Mouse (Mus musculus) hindbrain, embryonic 12.5 days (tissue): ENCODE data around the gene Ttc23. TPM values are rescaled to one million over a fixed set of nuclear protein-coding genes. Genes with fewer than 3 reads are reported as not detected.

ENCODE experiments used
- ATAC-seq: fragments of 200-750 bp; cut with Nextera tagmentation; 2 replicates; pipeline ENCODE4 v1.8.0; 2017; ENCODE audit warnings: moderate TSS enrichment; ENCODE audit not compliant: low FRiP score
- H3K27ac ChIP-seq: fragments of 300-500 bp; sonication (generic); 2 replicates; pipeline ENCODE4 v1.5.1; 2016; ENCODE audit warnings: mild to moderate bottlenecking
- H3K27me3 ChIP-seq: fragments of 300-500 bp; sonication (generic); 2 replicates; pipeline ENCODE4 v1.6.1; 2016; ENCODE audit warnings: mild to moderate bottlenecking
- H3K36me3 ChIP-seq: fragments of 300-500 bp; sonication (generic); 2 replicates; pipeline ENCODE4 v1.6.1; 2016; ENCODE audit warnings: mild to moderate bottlenecking
- H3K4me1 ChIP-seq: fragments of 300-500 bp; sonication (generic); 2 replicates; pipeline ENCODE4 v1.6.1; 2016
- H3K4me2 ChIP-seq: fragments of 300-500 bp; sonication (generic); replicated peaks from 2 replicates; pipeline ENCODE4 v1.6.1; 2016; ENCODE audit warnings: mild to moderate bottlenecking
- H3K4me3 ChIP-seq: fragments of 300-500 bp; sonication (generic); 2 replicates; pipeline ENCODE4 v1.5.1; 2016; ENCODE audit warnings: mild to moderate bottlenecking
- H3K9ac ChIP-seq: fragments of 300-500 bp; sonication (generic); 2 replicates; pipeline ENCODE4 v1.6.1; 2016; ENCODE audit warnings: mild to moderate bottlenecking, moderate library complexity
- H3K9me3 ChIP-seq: fragments of 300-500 bp; sonication (generic); replicated peaks from 2 replicates; pipeline ENCODE4 v1.6.1; 2016; ENCODE audit warnings: mild to moderate bottlenecking
- WGBS: fragments of 180-500 bp; shearing (Covaris S2); methylation state at CpG from one replicate; pipeline ENCODE4 v1.1.7; 2016; 5-methylcytosine and 5-hydroxymethylcytosine counted together
- polyA plus RNA-seq: library from polyadenylated mRNA; unstranded; fragments of >200 nt; fragmentation: Nextera tagmentation; extraction: Ambion mirVana; gene quantifications from 2 replicates; pipeline ENCODE4 v1.2.1, GENCODE M21; 2016

Ttc23 gene
- polyA plus RNA-seq, 1 experiment from 2014 or later = 31.6 TPM

- H3K4me1 ChIP-seq = peaks cover 28% of the 10 kb centered on the region
- peak overlapping the region; percentile 92 for H3K27ac ChIP-seq
- ATAC-seq = no peak
Measured at GRCm38 (mm10) chr7:67646131-67646530, 1.1 kb upstream of the Ttc23 start.

GRCm38 (mm10) chr7:67648376-67648775 lies 1.2 kb downstream of the Ttc23 start:
- no peak overlapping the region for H3K9ac ChIP-seq
- 75% methylated on average over 4 of the region's 4 CpGs for WGBS
- no peaks in the 10 kb centered on the region for H3K27me3 ChIP-seq
- no peak for ATAC-seq
- peaks cover 28% of the 10 kb centered on the region for H3K4me1 ChIP-seq
- H3K4me2 ChIP-seq = peak overlapping the region; percentile 49
- peak overlapping the region; percentile 39; the same call in 1 of the 2 replicates for H3K4me3 ChIP-seq
- H3K27ac ChIP-seq = no peak overlapping the region
- H3K36me3 ChIP-seq = no peaks in the 10 kb centered on the region
- H3K9me3 ChIP-seq = no peaks in the 10 kb centered on the region

More at GRCm38 (mm10) chr7:67646131-67646530, 1.1 kb upstream of the Ttc23 start:
- Histone ChIP-seq H3K36me3 (no peaks in the 10 kb centered on the region), H3K4me2 (peak overlapping the region; percentile 75), H3K9ac (peak overlapping the region; percentile 79), H3K9me3 (no peaks in the 10 kb centered on the region), H3K27me3 (no peaks in the 10 kb centered on the region), H3K4me3 (peak overlapping the region; percentile 64)
- WGBS = 7% methylated on average over 6 of the region's 6 CpGs

GRCm38 (mm10) chr7:67652211-67652610 lies 5.0 kb downstream of the Ttc23 start:
- ATAC-seq = no peak
- 74% methylated on average over 5 of the region's 5 CpGs for WGBS
- Histone ChIP-seq H3K9me3 (no peaks in the 10 kb centered on the region), H3K4me1 (peaks cover 28% of the 10 kb centered on the region), H3K27me3 (no peaks in the 10 kb centered on the region), H3K4me2 (no peak overlapping the region), H3K4me3 (no peak overlapping the region), H3K9ac (no peak overlapping the region), H3K36me3 (no peaks in the 10 kb centered on the region), H3K27ac (no peak overlapping the region)

GRCm38 (mm10) chr7:67654668-67655067 lies 7.5 kb downstream of the Ttc23 start:
- H3K4me2 ChIP-seq = no peak overlapping the region
- no peaks in the 10 kb centered on the region for H3K9me3 ChIP-seq
- H3K4me1 ChIP-seq = peaks cover 18% of the 10 kb centered on the region
- no peak overlapping the region for H3K9ac ChIP-seq
- ATAC-seq = no peak
- 86% methylated on average over 7 of the region's 7 CpGs for WGBS
- H3K27me3 ChIP-seq = no peaks in the 10 kb centered on the region
- no peak overlapping the region for H3K27ac ChIP-seq
- no peaks in the 10 kb centered on the region for H3K36me3 ChIP-seq
- H3K4me3 ChIP-seq = no peak overlapping the region

- H3K4me1 ChIP-seq = peaks cover 13% of the 10 kb centered on the region
- H3K36me3 ChIP-seq = no peaks in the 10 kb centered on the region
- H3K9me3 ChIP-seq = no peaks in the 10 kb centered on the region
- no peak overlapping the region for H3K4me3 ChIP-seq
- H3K9ac ChIP-seq = no peak overlapping the region
- H3K4me2 ChIP-seq = 0 out of 2 replicates have a peak overlapping the region, but pooled peaks have one; percentile 19
- 33% methylated on average over 1 of the region's 1 CpGs for WGBS
- no peak overlapping the region for H3K27ac ChIP-seq
- ATAC-seq = no peak
- H3K27me3 ChIP-seq = no peaks in the 10 kb centered on the region
Measured at GRCm38 (mm10) chr7:67655186-67655585, 8.0 kb downstream of the Ttc23 start.

GRCm38 (mm10) chr7:67658110-67658509 lies 10.9 kb downstream of the Ttc23 start:
- H3K27ac ChIP-seq = no peak overlapping the region
- H3K4me3 ChIP-seq = no peak overlapping the region
- H3K9ac ChIP-seq = no peak overlapping the region
- no peaks in the 10 kb centered on the region for H3K36me3 ChIP-seq
- H3K4me1 ChIP-seq = peaks cover 9% of the 10 kb centered on the region; the same call in 1 of the 2 replicates
- no peaks in the 10 kb centered on the region for H3K9me3 ChIP-seq
- WGBS = 88% methylated on average over 4 of the region's 4 CpGs
- H3K27me3 ChIP-seq = no peaks in the 10 kb centered on the region
- H3K4me2 ChIP-seq = no peak overlapping the region
- no peak for ATAC-seq

GRCm38 (mm10) chr7:67662424-67662823 lies 15.2 kb downstream of the Ttc23 start:
- Histone ChIP-seq H3K4me3 (no peak overlapping the region), H3K9me3 (no peaks in the 10 kb centered on the region), H3K27ac (no peak overlapping the region), H3K4me2 (no peak overlapping the region), H3K27me3 (no peaks in the 10 kb centered on the region), H3K9ac (no peak overlapping the region), H3K36me3 (0 out of 2 replicates have a peak, but pooled peaks cover 7% of the 10 kb centered on the region), H3K4me1 (0 out of 2 replicates have a peak, but pooled peaks cover 7% of the 10 kb centered on the region)
- 83% methylated on average over 5 of the region's 5 CpGs for WGBS
- no peak for ATAC-seq

- no peak overlapping the region for H3K4me3 ChIP-seq
- H3K27ac ChIP-seq = no peak overlapping the region
- no peaks in the 10 kb centered on the region for H3K27me3 ChIP-seq
- no peak overlapping the region for H3K9ac ChIP-seq
- ATAC-seq = peak; percentile 54
- no peak overlapping the region for H3K4me2 ChIP-seq
- no peaks in the 10 kb centered on the region for H3K9me3 ChIP-seq
- 0 out of 2 replicates have a peak, but pooled peaks cover 7% of the 10 kb centered on the region for H3K4me1 ChIP-seq
- 0 out of 2 replicates have a peak, but pooled peaks cover 7% of the 10 kb centered on the region for H3K36me3 ChIP-seq
- 77% methylated on average over 14 of the region's 14 CpGs for WGBS
Measured at GRCm38 (mm10) chr7:67663981-67664694, 16.9 kb downstream of the Ttc23 start.

- Histone ChIP-seq H3K4me2 (no peak overlapping the region), H3K4me3 (no peak overlapping the region), H3K9me3 (no peaks in the 10 kb centered on the region), H3K27ac (no peak overlapping the region), H3K27me3 (no peaks in the 10 kb centered on the region), H3K4me1 (no peaks in the 10 kb centered on the region), H3K36me3 (peaks cover 14% of the 10 kb centered on the region), H3K9ac (no peak overlapping the region)
- 91% methylated on average over 1 of the region's 1 CpGs for WGBS
- ATAC-seq = no peak
Measured at GRCm38 (mm10) chr7:67670965-67671364, 23.8 kb downstream of the Ttc23 start.

GRCm38 (mm10) chr7:67672650-67673049 lies 25.4 kb downstream of the Ttc23 start:
- Histone ChIP-seq H3K4me3 (no peak overlapping the region), H3K27me3 (no peaks in the 10 kb centered on the region), H3K4me1 (no peaks in the 10 kb centered on the region), H3K9me3 (no peaks in the 10 kb centered on the region), H3K36me3 (peaks cover 10% of the 10 kb centered on the region), H3K27ac (no peak overlapping the region), H3K4me2 (no peak overlapping the region), H3K9ac (no peak overlapping the region)
- WGBS = 13% methylated on average over 10 of the region's 10 CpGs
- peak; percentile 54; the same call in 1 of the 2 replicates for ATAC-seq

GRCm38 (mm10) chr7:67673656-67674055 lies 26.4 kb downstream of the Ttc23 start:
- H3K27me3 ChIP-seq = no peaks in the 10 kb centered on the region
- H3K9me3 ChIP-seq = no peaks in the 10 kb centered on the region
- no peak for ATAC-seq
- no peak overlapping the region for H3K27ac ChIP-seq
- H3K4me3 ChIP-seq = no peak overlapping the region
- H3K9ac ChIP-seq = no peak overlapping the region
- peaks cover 10% of the 10 kb centered on the region for H3K36me3 ChIP-seq
- no peak overlapping the region for H3K4me2 ChIP-seq
- no peaks in the 10 kb centered on the region for H3K4me1 ChIP-seq
- 85% methylated on average over 5 of the region's 5 CpGs for WGBS

GRCm38 (mm10) chr7:67678878-67679499 lies 31.8 kb downstream of the Ttc23 start:
- Histone ChIP-seq H3K4me1 (no peaks in the 10 kb centered on the region), H3K9ac (no peak overlapping the region), H3K9me3 (no peaks in the 10 kb centered on the region), H3K4me3 (no peak overlapping the region), H3K36me3 (peaks cover 13% of the 10 kb centered on the region; the same call in 1 of the 2 replicates), H3K27me3 (no peaks in the 10 kb centered on the region), H3K4me2 (no peak overlapping the region), H3K27ac (no peak overlapping the region)
- 95% methylated on average over 16 of the region's 16 CpGs for WGBS
- ATAC-seq = no peak
